Mouse (Mus musculus): ENCODE results near the gene Ei24. TPM values are rescaled to one million over a fixed set of nuclear protein-coding genes. Genes with fewer than 3 reads are reported as not detected.

Gene Ei24
- polyA plus RNA-seq, 1 experiment, result 51.8 TPM

- WGBS, result 10% methylated on average over 5 of the region's 5 CpGs
- no peak for DNase-seq (ENCODE audit: low read depth, low spot score)
Measured at GRCm38 (mm10) chr9:36796224-36796623, 969 bp downstream of the Ei24 start.

- WGBS, result 57% methylated on average over 1 of the region's 1 CpGs
- DNase-seq (ENCODE audit: low read depth, low spot score), result no peak
Measured at GRCm38 (mm10) chr9:36795556-36795955, 1.6 kb downstream of the Ei24 start.

- DNase-seq (ENCODE audit: low read depth, low spot score), result no peak
- WGBS, result 63% methylated on average over 2 of the region's 2 CpGs
Measured at GRCm38 (mm10) chr9:36794487-36794886, 2.7 kb downstream of the Ei24 start.

GRCm38 (mm10) chr9:36792191-36792590 lies 5.0 kb downstream of the Ei24 start:
- no peak for DNase-seq (ENCODE audit: low read depth, low spot score)
- WGBS, result 71% methylated on average over 3 of the region's 3 CpGs

GRCm38 (mm10) chr9:36783921-36784320 lies 13.3 kb downstream of the Ei24 start:
- 44% methylated on average over 2 of the region's 2 CpGs for WGBS
- no peak for DNase-seq (ENCODE audit: low read depth, low spot score)

GRCm38 (mm10) chr9:36769048-36769413 lies 28.2 kb downstream of the Ei24 start:
- no peak for DNase-seq (ENCODE audit: low read depth, low spot score)
- 91% methylated on average over 1 of the region's 1 CpGs for WGBS

- no peak for DNase-seq (ENCODE audit: low read depth, low spot score)
- 7% methylated on average over 25 of the region's 25 CpGs for WGBS
Measured at GRCm38 (mm10) chr9:36768156-36769047, 28.8 kb downstream of the Ei24 start.

- DNase-seq (ENCODE audit: low read depth, low spot score), result peak; percentile 97
- under 1% methylated on average over 60 of the region's 60 CpGs for WGBS
Measured at GRCm38 (mm10) chr9:36767203-36768143, 29.7 kb downstream of the Ei24 start, which contains the start of gene Stt3a. Gene Stt3a, minus strand, starts transcription at chr9:36767679.

GRCm38 (mm10) chr9:36764378-36764777 lies 32.8 kb downstream of the Ei24 start:
- 91% methylated on average over 1 of the region's 1 CpGs for WGBS
- no peak for DNase-seq (ENCODE audit: low read depth, low spot score)

Other genes with a start within 250 kb of the Ei24 start
- gene Gm17689, start 214.8 kb downstream of the Ei24 start, polyA plus RNA-seq (2012; rRNA removed), result not detected in 2 replicates
- gene A630095E13Rik, start 154.0 kb downstream of the Ei24 start, polyA plus RNA-seq (2012; rRNA removed), result not detected in 2 replicates
- not detected in 2 replicates for gene Acrv1, start 104.2 kb downstream of the Ei24 start, polyA plus RNA-seq (2012; rRNA removed)
- gene Chek1, start 70.3 kb downstream of the Ei24 start, polyA plus RNA-seq (2012; rRNA removed), result 1.2 and 1.5 TPM in 2 replicates
- gene Stt3a, start 29.7 kb downstream of the Ei24 start, polyA plus RNA-seq (2012; rRNA removed), result 224 and 327 TPM in 2 replicates
- 1.2 TPM in 2 replicates for gene Fez1, start 24.5 kb upstream of the Ei24 start, polyA plus RNA-seq (2012; rRNA removed)